Mouse (Mus musculus): Measurements from ENCODE around the gene Gm21833. TPM values are rescaled to one million over a fixed set of nuclear protein-coding genes. Genes with fewer than 3 reads are reported as not detected.

Gene Gm21833
- not detected for polyA plus RNA-seq (2014; fragmentation: Illumina TruSeq; extraction: RNeasy Lipid Tissue Mini Kit (QIAGEN cat#74804); ENCODE audit: low read depth, low replicate concordance)

GRCm38 (mm10) chr16:82828082-82828481 lies at the start of gene Gm21833:
Gm21833 (plus strand) TSS chr16:82828382.

All from kidney, adult 10 weeks (tissue).